Mouse (Mus musculus) T-helper 1 cell (primary cell): ENCODE data around the gene Llgl2.

Experiments
- in situ Hi-C: fragments of 300-600 bp; cut with MboI, MseI; formaldehyde crosslinking; loops from one replicate; pipeline ENCODE4 v1.15.1; 2025; ENCODE audit warnings: high pct_unique_total_duplicates

Gene Llgl2

GRCm38 (mm10) chr11:115903384-115904230 is 79.8 kb downstream of the Llgl2 start:
- in situ Hi-C loops = no loop called here

- in situ Hi-C loops = no loop called here
These were observed 80.5 kb downstream of the Llgl2 start for GRCm38 (mm10) chr11:115904231-115904955.
